Mouse (Mus musculus) E14TG2a.4 (cell line): ENCODE data around the gene Gon4l.

Experiments used
- CTCF ChIP-seq: conservative IDR thresholded peaks from 2 replicates; pipeline ENCODE4 v1.5.1; 2014; ENCODE audit warnings: low read length
- NANOG ChIP-seq: IDR thresholded peaks from 2 replicates; pipeline ENCODE4 v1.6.1; 2014; ENCODE audit warnings: borderline replicate concordance, low read length, mixed read lengths
- POU5F1 ChIP-seq: IDR thresholded peaks from 2 replicates; pipeline ENCODE4 v1.6.1; 2014; ENCODE audit warnings: low read length, borderline replicate concordance

DNA sequence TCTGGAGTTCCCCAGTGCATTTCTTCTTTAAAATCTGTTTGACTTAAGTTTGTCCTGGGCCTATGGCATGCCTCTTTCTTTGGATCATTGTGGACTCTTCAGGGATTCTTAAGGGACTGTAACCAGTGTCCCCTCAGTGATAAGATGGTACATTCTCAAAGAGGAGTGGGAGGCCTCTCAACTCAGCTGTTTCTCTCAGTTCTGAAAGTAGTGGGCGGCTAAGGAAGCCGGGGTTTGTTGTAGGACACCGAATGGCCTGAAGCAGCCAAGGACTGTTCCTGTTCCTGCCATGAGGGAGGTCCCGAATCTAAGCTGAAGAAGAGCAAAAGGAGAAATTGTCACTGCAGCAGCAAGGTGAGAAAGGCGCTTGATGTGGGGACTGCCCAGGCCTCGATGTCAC, 70.2 kb downstream of the Gon4l start:
- TF ChIP-seq CTCF (no peak), NANOG (no peak), POU5F1 (no peak)
